ENCODE assay signal across 8 mouse cellular contexts in genomic region chr5:110376802-110377433, GRCm38 (mm10). TPM values are rescaled to one million over a fixed set of nuclear protein-coding genes. Genes with fewer than 3 reads are reported as not detected.
A peak's percentile ranks its signal among the peaks of the same experiment; 100 is the strongest.
DNase-seq lines count a peak whose midpoint lies in the region; ATAC-seq and TF ChIP-seq lines count a peak whose summit lies in the region.

No protein-coding gene starts in this region.

- no peak overlapping the region for H3K4me3 ChIP-seq in CH12.LX (replicated peaks in 1 of 3; ENCODE audit: low read depth in 2 of 3, low read length in 2 of 3, poor library complexity in 1 of 3)
- no peak overlapping the region for H3K4me3 ChIP-seq in bone marrow, adult 2 months (replicated peaks; ENCODE audit: control insufficient read depth, low read depth, low read length)
- H3K4me3 ChIP-seq in layer of hippocampus, adult 2 months: no peak overlapping the region
- no peak overlapping the region for H3K4me3 ChIP-seq in lung, adult 2 months (replicated peaks; ENCODE audit: extremely low read depth, low read depth, low read length)

- H3K79me2 ChIP-seq in CH12.LX (replicated peaks; ENCODE audit: control insufficient read depth, extremely low read depth, insufficient read depth, poor library complexity, severe bottlenecking): no peaks in the 10 kb centered on the region

- TF ChIP-seq CTCF in CH12.LX (conservative IDR thresholded peaks at IDR 0.05 in 1 of 2, IDR thresholded peaks at IDR 0.05 in 1 of 2; ENCODE audit: low read depth in 2 of 2, low read length in 2 of 2): peak; percentile 72 to 92
- TF ChIP-seq CTCF in bone marrow, adult 2 months (IDR thresholded peaks at IDR 0.05; ENCODE audit: control insufficient read depth, insufficient read depth, low read length): peak; percentile 78
- TF ChIP-seq CTCF in layer of hippocampus, adult 2 months (conservative IDR thresholded peaks at IDR 0.05): peak; percentile 86
- TF ChIP-seq CTCF in lung, adult 2 months (IDR thresholded peaks at IDR 0.05; ENCODE audit: insufficient read depth, low read length): peak; percentile 82

- TF ChIP-seq EP300 in CH12.LX (IDR thresholded peaks at IDR 0.05; ENCODE audit: low read length): no peak

- no peaks in the 10 kb centered on the region for H3K27me3 ChIP-seq in CH12.LX (replicated peaks)

- H3K9me3 ChIP-seq in CH12.LX (replicated peaks; ENCODE audit: low read length): no peaks in the 10 kb centered on the region

- H3K27ac ChIP-seq in CH12.LX (ENCODE audit: insufficient read depth, low read depth): no peak overlapping the region
- H3K27ac ChIP-seq in bone marrow, adult 2 months (ENCODE audit: control insufficient read depth, insufficient read depth, low read depth, low read length, poor library complexity): no peak overlapping the region
- peak overlapping the region; percentile 79; the same call in 1 of the 2 replicates for H3K27ac ChIP-seq in layer of hippocampus, adult 2 months

- dilution Hi-C loops in CH12.LX (cut with MboI; ENCODE audit: extremely low pct_ligation_motif_present, extremely low pct_unique_long_range_greater_than_20kb, low sequenced_read_pairs): no loop called here

- peaks cover 0 to 7% of the 10 kb centered on the region in 2 experiments; a peak in 2 of 4 replicates for H3K4me1 ChIP-seq in CH12.LX (ENCODE audit: control insufficient read depth in 1 of 2, insufficient read depth in 2 of 2)
- H3K4me1 ChIP-seq in bone marrow, adult 2 months (ENCODE audit: control insufficient read depth, insufficient read depth, low read length): no peaks in the 10 kb centered on the region
- no peaks in the 10 kb centered on the region for H3K4me1 ChIP-seq in lung, adult 2 months (ENCODE audit: control insufficient read depth, insufficient read depth, low read length)

- no peak overlapping the region for H3K4me2 ChIP-seq in CH12.LX (ENCODE audit: insufficient read depth, low read depth, poor library complexity, severe bottlenecking)

- intact Hi-C loops in heart, postnatal 25 days (cut with DNase I): loop anchor here (5.0 kb wide), 1 partner anchor 260 kb away; no protein-coding TSS in a partner anchor

- H3K36me3 ChIP-seq in CH12.LX (replicated peaks in 1 of 2; ENCODE audit: control insufficient read depth in 1 of 2, insufficient read depth in 1 of 2, low read length in 1 of 2): peaks cover 15 to 59% of the 10 kb centered on the region in 2 experiments

- peak; percentile 76 for DNase-seq in CH12.LX (ENCODE audit: extremely low read depth)
- peak; percentile 18 for DNase-seq in heart, postnatal 25 days (ENCODE audit: low spot score)
- peak; percentile 65 to 85 for DNase-seq in layer of hippocampus, adult 2 months (ENCODE audit: low spot score in 2 of 2)
- peak; percentile 69 for DNase-seq in lung, adult 2 months
- DNase-seq in ovary, postnatal 14 days (ENCODE audit: low spot score): peak; percentile 59
- peak; percentile 75 for DNase-seq in thymus, postnatal 14 days

- peak; percentile 51; the same call in 1 of the 2 replicates for ATAC-seq in erythroblast, adult 5-6 weeks (replicated peaks; ENCODE audit: low FRiP score, poor library complexity, severe bottlenecking)

- no peak overlapping the region for H3K9ac ChIP-seq in CH12.LX (ENCODE audit: insufficient read depth, low read depth)

- in situ Hi-C loops in CH12.LX (cut with MboI; ENCODE audit: low pct_ligation_motif_present, low pct_unique_long_range_greater_than_20kb, low sequenced_read_pairs): no loop called here

- TF ChIP-seq RAD21 in CH12.LX (IDR thresholded peaks at IDR 0.05; ENCODE audit: low read depth, low read length): peak; percentile 81

- WGBS in bone marrow, adult 2 months: 66% methylated on average over 8 of the region's 8 CpGs
- 63% methylated on average over 8 of the region's 8 CpGs for WGBS in lung, adult 2 months

- TF ChIP-seq POLR2A in CH12.LX (IDR thresholded peaks at IDR 0.05; ENCODE audit: low read depth, low read length): no peak
- no peak for TF ChIP-seq POLR2A in bone marrow, adult 2 months (IDR thresholded peaks at IDR 0.05; ENCODE audit: borderline replicate concordance, control insufficient read depth, low read depth, low read length)
- no peak for TF ChIP-seq POLR2A in lung, adult 2 months (IDR thresholded peaks at IDR 0.05; ENCODE audit: borderline replicate concordance, extremely low read depth, low read depth, low read length)

TF ChIP-seq in CH12.LX, 34 proteins besides CTCF, POLR2A, EP300 and RAD21:
- TF ChIP-seq NRF1 (IDR thresholded peaks at IDR 0.05; ENCODE audit: low read depth, low read length) (no peak), SMC3 (IDR thresholded peaks at IDR 0.05; ENCODE audit: low read depth, low read length) (peak; percentile 93), ZC3H11A (IDR thresholded peaks at IDR 0.05; ENCODE audit: low read depth, low read length) (peak; percentile 52)

RNA-seq across cellular contexts. Expression of gene Lrcol1, which starts 32.4 kb away (rescaled TPM):
- total RNA-seq in CH12.LX (2012; rRNA removed): not detected in 2 replicates
- not detected in 2 replicates for total RNA-seq in CH12.LX (2014; rRNA removed)
- polyA plus RNA-seq in CH12.LX (2012; ENCODE audit: insufficient read length, low read depth): not detected in 2 replicates
- polyA plus RNA-seq in bone marrow, adult 2 months (2011; ENCODE audit: insufficient read depth, insufficient read length, low replicate concordance, missing spikeins): not detected in 2 replicates
- not detected in 2 replicates for total RNA-seq in erythroblast, adult 5-6 weeks (2015; ENCODE audit: low replicate concordance)
- not detected in 2 replicates for total RNA-seq in erythroblast, adult 5-6 weeks (2017; ENCODE audit: low replicate concordance)
- total RNA-seq in heart, postnatal 25 days (2021): not detected
- not detected for total RNA-seq in layer of hippocampus, adult 2 months (2021)
- 0.19 and 0.51 TPM in 2 replicates for polyA plus RNA-seq in lung, adult 2 months (2012; rRNA removed)

RNA-seq across cellular contexts. Expression of gene P2rx2, which starts 33.9 kb away (rescaled TPM):
- total RNA-seq in CH12.LX (2012; rRNA removed) (not detected in 2 replicates), CH12.LX (2014; rRNA removed) (not detected in 2 replicates)
- polyA plus RNA-seq in CH12.LX (2012; ENCODE audit: insufficient read length, low read depth): 0.45 and 0.76 TPM in 2 replicates
- polyA plus RNA-seq in bone marrow, adult 2 months (2011; ENCODE audit: insufficient read depth, insufficient read length, low replicate concordance, missing spikeins): 1.0 and 1.3 TPM in 2 replicates
- total RNA-seq in erythroblast, adult 5-6 weeks (2015; ENCODE audit: low replicate concordance): not detected in 2 replicates
- total RNA-seq in erythroblast, adult 5-6 weeks (2017; ENCODE audit: low replicate concordance): not detected in 2 replicates
- not detected for total RNA-seq in heart, postnatal 25 days (2021)
- not detected for total RNA-seq in layer of hippocampus, adult 2 months (2021)
- polyA plus RNA-seq in lung, adult 2 months (2012; rRNA removed): 1.2 TPM in 2 replicates

Comparison
In these comparisons a context has a peak if more than half of its experiments do, and no peak if none do; other contexts are left out.
1. DNase-seq: peak in every context shown above with its lines; median percentile 76 in CH12.LX; 75 in layer of hippocampus, adult 2 months; 75 in thymus, postnatal 14 days; 69 in lung, adult 2 months; 59 in ovary, postnatal 14 days; 18 in heart, postnatal 25 days.